13 mouse cellular contexts compared by ENCODE assay signal in the genomic region with DNA sequence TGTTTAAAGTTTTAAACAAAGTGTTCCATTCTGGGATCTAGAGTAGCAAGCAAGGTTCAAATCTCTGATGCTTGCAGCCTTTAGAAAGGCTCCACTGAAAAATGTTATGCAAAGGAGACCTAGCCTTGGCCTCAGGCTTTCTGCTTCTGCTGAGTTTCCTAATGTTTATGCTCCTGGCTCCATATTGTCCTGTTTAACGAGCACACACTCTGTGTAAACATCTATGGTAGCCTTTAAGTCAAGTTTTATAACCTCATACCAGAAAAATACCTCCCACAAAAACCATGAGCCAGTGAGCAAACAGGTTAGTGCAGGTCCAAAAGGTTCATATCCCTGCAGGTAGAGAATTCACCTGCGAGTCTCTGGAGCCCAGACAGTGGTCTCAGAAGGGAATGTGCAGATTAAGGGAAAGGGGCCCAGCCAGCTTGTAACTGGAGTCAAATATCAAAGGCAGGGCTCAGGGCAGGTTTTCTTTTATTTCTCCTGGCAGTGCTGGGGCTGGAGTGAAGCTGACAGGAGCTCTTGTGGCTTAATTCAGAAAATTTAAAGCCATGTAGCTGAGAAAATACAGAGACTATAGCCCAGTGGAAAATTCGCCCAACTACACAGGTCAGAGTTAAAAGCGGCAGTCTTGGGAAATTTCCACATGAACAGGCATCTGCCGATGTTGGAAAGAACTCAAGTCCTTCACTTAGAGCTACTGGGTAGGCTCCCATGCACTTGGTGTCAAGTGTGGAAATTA.
DNase-seq lines count a peak whose midpoint lies in the region; ATAC-seq and TF ChIP-seq lines count a peak whose summit lies in the region.
"Had no signal": no experiment of that assay in that cellular context is flagged by ENCODE, and none has a peak within 500 bp of the region (broad histone marks: within the 10 kb centered on the region; RNA-seq: fewer than 3 reads in every experiment).

No protein-coding gene starts in this region.

- H3K27me3 ChIP-seq in forebrain, embryonic 10.5 days (ENCODE audit: poor library complexity, severe bottlenecking) = no peaks in the 10 kb centered on the region
- no peaks in the 10 kb centered on the region for H3K27me3 ChIP-seq in forebrain, embryonic 13.5 days
- H3K27me3 ChIP-seq in kidney, embryonic 15.5 days = no peaks in the 10 kb centered on the region
- H3K27me3 ChIP-seq in limb, embryonic 11.5 days (ENCODE audit: control insufficient read depth, insufficient read depth, low read length) = no peaks in the 10 kb centered on the region
- H3K27me3 ChIP-seq: heart, embryonic 13.5 days; lung, embryonic 15.5 days; midbrain, embryonic 13.5 days had no signal

- no peak overlapping the region for H3K4me2 ChIP-seq in forebrain, embryonic 13.5 days
- H3K4me2 ChIP-seq in kidney, embryonic 15.5 days = peak overlapping the region; percentile 35; the same call in 1 of the 2 replicates
- H3K4me2 ChIP-seq in limb, embryonic 11.5 days (ENCODE audit: low read depth, severe bottlenecking) = no peak overlapping the region
- H3K4me2 ChIP-seq: heart, embryonic 13.5 days; lung, embryonic 15.5 days; midbrain, embryonic 13.5 days had no signal

- no peaks in the 10 kb centered on the region for H3K9me3 ChIP-seq in forebrain, embryonic 10.5 days
- H3K9me3 ChIP-seq in forebrain, embryonic 13.5 days (replicated peaks) = no peaks in the 10 kb centered on the region
- H3K9me3 ChIP-seq in kidney, embryonic 15.5 days (replicated peaks) = no peaks in the 10 kb centered on the region
- H3K9me3 ChIP-seq in limb, embryonic 11.5 days (ENCODE audit: control insufficient read depth, low read length) = no peaks in the 10 kb centered on the region
- H3K9me3 ChIP-seq: heart, embryonic 13.5 days; lung, embryonic 15.5 days; midbrain, embryonic 13.5 days had no signal

- peaks cover 11% of the 10 kb centered on the region for H3K4me1 ChIP-seq in forebrain, embryonic 10.5 days
- H3K4me1 ChIP-seq in forebrain, embryonic 13.5 days = no peaks in the 10 kb centered on the region
- H3K4me1 ChIP-seq in kidney, embryonic 15.5 days = 0 out of 2 replicates have a peak, but pooled peaks cover 3% of the 10 kb centered on the region
- peaks cover 4% of the 10 kb centered on the region; the same call in 1 of the 2 replicates for H3K4me1 ChIP-seq in limb, embryonic 11.5 days (ENCODE audit: control insufficient read depth, insufficient read depth, low read length)
- H3K4me1 ChIP-seq: lung, embryonic 15.5 days; midbrain, embryonic 13.5 days had no signal

- peak; percentile 21 for DNase-seq in forebrain, embryonic 10.5 days (ENCODE audit: extremely low spot score, low spot score)
- DNase-seq in kidney, adult 18-20 months = no peak
- peak; percentile 64 for DNase-seq in embryo, embryonic 11 days
- peak; percentile 73 for DNase-seq in limb, embryonic 11.5 days (ENCODE audit: low spot score)
- DNase-seq in left cerebral cortex, adult 2 months (ENCODE audit: extremely low spot score in 1 of 2, low spot score in 2 of 2) = no peak
- DNase-seq: thymus, adult 2 months had no signal

- no peak overlapping the region for H3K27ac ChIP-seq in forebrain, embryonic 10.5 days
- no peak overlapping the region for H3K27ac ChIP-seq in forebrain, embryonic 13.5 days
- peak overlapping the region; percentile 54 for H3K27ac ChIP-seq in kidney, embryonic 15.5 days
- H3K27ac ChIP-seq in limb, embryonic 11.5 days (replicated peaks; ENCODE audit: low read depth, low read length) = no peak overlapping the region
- H3K27ac ChIP-seq in left cerebral cortex, adult 2 months = no peak overlapping the region
- H3K27ac ChIP-seq: heart, embryonic 13.5 days; lung, embryonic 15.5 days; midbrain, embryonic 13.5 days had no signal

- TF ChIP-seq CTCF in left cerebral cortex, adult 2 months (IDR thresholded peaks at IDR 0.05) = no peak

- no peak overlapping the region for H3K4me3 ChIP-seq in forebrain, embryonic 10.5 days
- H3K4me3 ChIP-seq in forebrain, embryonic 13.5 days = no peak overlapping the region
- no peak overlapping the region for H3K4me3 ChIP-seq in kidney, embryonic 15.5 days (replicated peaks)
- no peak overlapping the region for H3K4me3 ChIP-seq in limb, embryonic 11.5 days (ENCODE audit: low read depth, low read length)
- H3K4me3 ChIP-seq in left cerebral cortex, adult 2 months = no peak overlapping the region
- H3K4me3 ChIP-seq: heart, embryonic 13.5 days; lung, embryonic 15.5 days; midbrain, embryonic 13.5 days had no signal

- no peaks in the 10 kb centered on the region for H3K36me3 ChIP-seq in forebrain, embryonic 10.5 days (replicated peaks)
- H3K36me3 ChIP-seq in forebrain, embryonic 13.5 days (ENCODE audit: poor library complexity, severe bottlenecking) = no peaks in the 10 kb centered on the region
- H3K36me3 ChIP-seq in kidney, embryonic 15.5 days = no peaks in the 10 kb centered on the region
- H3K36me3 ChIP-seq in limb, embryonic 11.5 days (ENCODE audit: control insufficient read depth, insufficient read depth, low read length) = no peaks in the 10 kb centered on the region
- H3K36me3 ChIP-seq: heart, embryonic 13.5 days; lung, embryonic 15.5 days; midbrain, embryonic 13.5 days had no signal

- 25% methylated on average over 5 of the region's 5 CpGs for WGBS in forebrain, embryonic 10.5 days
- WGBS in forebrain, embryonic 13.5 days = 15% methylated on average over 5 of the region's 5 CpGs
- WGBS in kidney, embryonic 15.5 days = 6% methylated on average over 5 of the region's 5 CpGs
- WGBS in limb, embryonic 11.5 days = 2% methylated on average over 5 of the region's 5 CpGs

- intact Hi-C loops in left cerebral cortex, adult 2 months (cut with DNase I) = no loop called here

- no peak overlapping the region for H3K9ac ChIP-seq in forebrain, embryonic 13.5 days
- H3K9ac ChIP-seq in kidney, embryonic 15.5 days = no peak overlapping the region
- H3K9ac ChIP-seq in limb, embryonic 11.5 days (ENCODE audit: low read length) = no peak overlapping the region
- H3K9ac ChIP-seq: heart, embryonic 13.5 days; lung, embryonic 15.5 days; midbrain, embryonic 13.5 days had no signal

- no peak for ATAC-seq in forebrain, embryonic 13.5 days
- ATAC-seq in kidney, embryonic 15.5 days (replicated peaks; ENCODE audit: low FRiP score) = peak; percentile 87
- ATAC-seq in limb, embryonic 11.5 days (ENCODE audit: insufficient number of reproducible peaks, low FRiP score, low TSS enrichment, low read depth) = peak; percentile 84
- no peak for ATAC-seq in megakaryocyte, adult 5-6 weeks (ENCODE audit: poor library complexity, severe bottlenecking)
- ATAC-seq: inflammation-experienced regulatory T-cells, adult 6 months; midbrain, embryonic 13.5 days had no signal

Comparison
In these comparisons a context has a peak if more than half of its experiments do, and no peak if none do; other contexts are left out.
1. DNase-seq: peak in forebrain, embryonic 10.5 days (single experiment), embryo, embryonic 11 days (single experiment) and limb, embryonic 11.5 days (single experiment); none in kidney, adult 18-20 months (single experiment) and left cerebral cortex, adult 2 months (0 of 2).
2. ATAC-seq: peak in kidney, embryonic 15.5 days (single experiment) and limb, embryonic 11.5 days (single experiment); none in forebrain, embryonic 13.5 days (single experiment) and megakaryocyte, adult 5-6 weeks (single experiment).